Mouse (Mus musculus) Muller cell, postnatal 12 days (primary cell): ENCODE measurements around the gene S1pr3.

Experiments
- DNase-seq: peaks from one replicate; pipeline ENCODE4 v3.0.0-alpha.2; 2015; ENCODE audit errors: inconsistent ontology term

Gene S1pr3

GRCm38 (mm10) chr13:51405731-51406320 is 2.6 kb upstream of the S1pr3 start:
- DNase-seq, result no peak

GRCm38 (mm10) chr13:51407541-51408217 is 760 bp upstream of the S1pr3 start:
- peak; percentile 42 for DNase-seq

- peak; percentile 76 for DNase-seq
These were observed 1.6 kb downstream of the S1pr3 start for GRCm38 (mm10) chr13:51409936-51410481.

- peak; percentile 49 for DNase-seq
These were observed 2.8 kb downstream of the S1pr3 start for GRCm38 (mm10) chr13:51411243-51411642.

- DNase-seq, result peak; percentile 26
These were observed 3.4 kb downstream of the S1pr3 start for GRCm38 (mm10) chr13:51411696-51412430.

- peak; percentile 46 for DNase-seq
These were observed 5.0 kb downstream of the S1pr3 start for GRCm38 (mm10) chr13:51413461-51413860.

- DNase-seq, result peak; percentile 35
These were observed 8.3 kb downstream of the S1pr3 start for GRCm38 (mm10) chr13:51416727-51417126.

- peak; percentile 18 for DNase-seq
These were observed 9.4 kb downstream of the S1pr3 start for GRCm38 (mm10) chr13:51417796-51418195.

- peak; percentile 90 for DNase-seq
These were observed 10.0 kb downstream of the S1pr3 start for GRCm38 (mm10) chr13:51418268-51418941.

- DNase-seq, result no peak
These were observed 10.6 kb downstream of the S1pr3 start for GRCm38 (mm10) chr13:51418942-51419451.

- DNase-seq, result no peak
These were observed 11.1 kb downstream of the S1pr3 start for GRCm38 (mm10) chr13:51419501-51419900.

GRCm38 (mm10) chr13:51420861-51421260 is 12.4 kb downstream of the S1pr3 start:
- DNase-seq, result no peak

GRCm38 (mm10) chr13:51423647-51424046 is 15.2 kb downstream of the S1pr3 start:
- peak; percentile 36 for DNase-seq

GRCm38 (mm10) chr13:51424647-51425046 is 16.2 kb downstream of the S1pr3 start:
- peak; percentile 76 for DNase-seq

- DNase-seq, result peak; percentile 23
These were observed 17.4 kb downstream of the S1pr3 start for GRCm38 (mm10) chr13:51425662-51426443.

- DNase-seq, result no peak
These were observed 24.9 kb downstream of the S1pr3 start for GRCm38 (mm10) chr13:51433371-51433770.

GRCm38 (mm10) chr13:51434460-51434859 is 26.0 kb downstream of the S1pr3 start:
- no peak for DNase-seq

- no peak for DNase-seq
These were observed 26.7 kb downstream of the S1pr3 start for GRCm38 (mm10) chr13:51435146-51435545.

- no peak for DNase-seq
These were observed 29.0 kb downstream of the S1pr3 start for GRCm38 (mm10) chr13:51437105-51438085.

- no peak for DNase-seq
These were observed 34.5 kb downstream of the S1pr3 start for GRCm38 (mm10) chr13:51442922-51443321.
